Mouse (Mus musculus) C2C12 (cell line): ENCODE measurements at regions not wholly inside any gene's neighbourhood (a gene's known extent, or its start where the extent isn't known, plus 50 kb on each side); places are given as distances from the start of the nearest gene placed in this dataset.

Experiments
- CEBPB ChIP-seq: IDR thresholded peaks from one replicate; pipeline ENCODE4 v1.6.1; 2011; ENCODE audit warnings: low read depth, mild to moderate bottlenecking, control low read depth, moderate library complexity
- CTCF ChIP-seq: IDR thresholded peaks from one replicate; pipeline ENCODE4 v1.5.1; 2011; ENCODE audit not compliant: control insufficient read depth, insufficient read depth, insufficient read length
- MAX ChIP-seq: IDR thresholded peaks from one replicate; pipeline ENCODE4 v1.6.1; 2011; ENCODE audit warnings: mild to moderate bottlenecking, control low read depth
- MYOG ChIP-seq: IDR thresholded peaks from one replicate; pipeline ENCODE4 v1.6.1; 2011; ENCODE audit not compliant: control insufficient read depth, insufficient read length; ENCODE audit errors: extremely low read depth
- USF1 ChIP-seq: IDR thresholded peaks from one replicate; pipeline ENCODE4 v1.6.1; 2011; ENCODE audit warnings: low read depth, mild to moderate bottlenecking, control low read depth, moderate library complexity

DNA sequence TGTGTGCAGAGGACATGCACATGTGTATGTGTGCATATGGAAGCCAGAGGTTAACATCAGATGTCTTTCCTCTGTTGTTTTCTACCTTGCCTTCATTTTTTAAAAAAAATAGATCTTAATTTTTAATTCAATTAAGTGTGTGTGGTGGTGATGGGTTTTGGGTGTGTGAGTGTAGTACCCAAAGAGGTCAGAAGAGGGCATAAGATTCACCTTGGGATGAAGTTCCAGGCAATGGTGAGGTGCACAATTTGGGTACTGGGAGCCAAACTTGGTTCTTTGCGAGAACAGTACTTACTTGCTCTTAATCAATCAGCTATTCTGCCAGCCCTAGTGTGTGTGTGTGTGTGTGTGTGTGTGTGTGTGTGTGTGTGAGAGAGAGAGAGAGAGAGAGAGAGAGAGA, 106.9 kb upstream of the Gli2 start:
- TF ChIP-seq CTCF, result no peak
- no peak for TF ChIP-seq USF1
- no peak for TF ChIP-seq MYOG
- no peak for TF ChIP-seq CEBPB
- no peak for TF ChIP-seq MAX
